Mouse (Mus musculus) forebrain, embryonic 12.5 days (tissue): Measurements from ENCODE around the gene Katna1. TPM values are rescaled to one million over a fixed set of nuclear protein-coding genes. Genes with fewer than 3 reads are reported as not detected.
"Not testable (repeated sequence)": the region's sequence is repeated elsewhere in the genome, so short reads cannot be mapped to it uniquely, and the experiment has no call there.

Source experiments
- ATAC-seq: fragments of 200-750 bp; cut with Nextera tagmentation; 2 replicates; pipeline ENCODE4 v1.8.0; 2017; ENCODE audit warnings: moderate TSS enrichment; ENCODE audit not compliant: low FRiP score
- H3K27ac ChIP-seq: fragments of 300-500 bp; sonication (generic); 2 replicates; pipeline ENCODE4 v1.5.1; 2016; ENCODE audit warnings: mild to moderate bottlenecking
- H3K27me3 ChIP-seq: fragments of 300-500 bp; sonication (generic); 2 replicates; pipeline ENCODE4 v1.6.1; 2016; ENCODE audit warnings: mild to moderate bottlenecking
- H3K36me3 ChIP-seq: fragments of 300-500 bp; sonication (generic); replicated peaks from 2 replicates; pipeline ENCODE4 v1.6.1; 2016; ENCODE audit warnings: mild to moderate bottlenecking
- H3K4me1 ChIP-seq: fragments of 300-500 bp; sonication (generic); 2 replicates; pipeline ENCODE4 v1.6.1; 2016
- H3K4me2 ChIP-seq: fragments of 300-500 bp; sonication (generic); 2 replicates; pipeline ENCODE4 v1.6.1; 2016; ENCODE audit warnings: mild to moderate bottlenecking, moderate library complexity
- H3K4me3 ChIP-seq: fragments of 300-500 bp; sonication (generic); replicated peaks from 2 replicates; pipeline ENCODE4 v1.5.1; 2016; ENCODE audit warnings: mild to moderate bottlenecking
- H3K9ac ChIP-seq: fragments of 300-500 bp; sonication (generic); 2 replicates; pipeline ENCODE4 v1.6.1; 2016; ENCODE audit warnings: mild to moderate bottlenecking
- H3K9me3 ChIP-seq: fragments of 300-500 bp; sonication (generic); 2 replicates; pipeline ENCODE4 v1.6.1; 2016
- WGBS: fragments of 180-500 bp; shearing (Covaris S2); methylation state at CpG from one replicate; pipeline ENCODE4 v1.1.7; 2016; 5-methylcytosine and 5-hydroxymethylcytosine counted together
- polyA plus RNA-seq: library from polyadenylated mRNA; unstranded; fragments of >200 nt; fragmentation: Nextera tagmentation; extraction: Ambion mirVana; gene quantifications from 2 replicates; pipeline ENCODE4 v1.2.1, GENCODE M21; 2016

Katna1 gene
- polyA plus RNA-seq, 1 experiment from 2014 or later, result 59.1 TPM

DNA sequence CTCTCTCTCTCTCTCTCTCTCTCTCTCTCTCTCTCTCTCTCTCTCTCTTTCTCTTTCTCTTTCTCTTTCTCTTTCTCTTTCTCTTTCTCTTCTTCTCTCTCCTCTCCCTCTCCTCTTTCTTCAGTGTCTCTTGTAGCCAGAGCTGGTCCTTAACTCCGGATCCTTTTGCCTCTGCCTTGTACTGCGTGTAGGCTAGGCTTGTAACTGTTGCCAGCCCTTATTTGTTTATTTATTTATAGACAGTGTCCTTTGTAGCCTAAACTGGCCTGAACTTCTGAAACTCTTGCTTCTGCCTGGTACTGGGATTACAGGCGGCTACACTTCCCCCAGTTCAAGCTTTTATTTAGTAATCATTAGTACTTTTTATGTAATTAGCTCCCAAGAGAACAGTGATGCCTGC is 1.2 kb downstream of the Katna1 start:
- ATAC-seq, result no peak

DNA sequence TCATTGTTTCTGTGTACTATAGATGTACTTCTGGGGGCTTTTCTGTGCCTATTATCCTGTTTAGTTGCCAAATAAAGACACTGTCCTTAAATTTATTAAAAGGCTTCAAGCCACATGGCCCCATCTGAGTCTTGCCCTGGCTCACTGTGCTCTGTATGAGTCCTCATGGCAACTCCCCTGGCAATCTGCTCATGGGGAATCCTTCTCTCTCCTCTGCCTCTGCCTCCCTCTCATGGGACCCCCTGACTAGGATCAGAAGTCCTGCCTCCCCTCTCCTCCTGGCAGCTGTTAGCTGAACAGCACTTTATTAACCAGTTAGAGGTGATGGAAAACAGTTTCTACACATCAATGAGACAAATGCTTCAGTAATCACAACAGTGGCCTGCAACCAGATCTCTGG is 5.8 kb downstream of the Katna1 start:
- Histone ChIP-seq H3K9me3 (no peaks in the 10 kb centered on the region), H3K4me3 (no peak overlapping the region), H3K36me3 (no peaks in the 10 kb centered on the region), H3K27me3 (no peaks in the 10 kb centered on the region), H3K9ac (no peak overlapping the region), H3K27ac (no peak overlapping the region), H3K4me2 (no peak overlapping the region), H3K4me1 (peaks cover 19% of the 10 kb centered on the region)
- no peak for ATAC-seq

More for the DNA sequence above, 1.2 kb downstream of the Katna1 start:
- Histone ChIP-seq H3K9me3 (no peaks in the 10 kb centered on the region), H3K4me2 (peak overlapping the region; percentile 82), H3K4me3 (peak overlapping the region; percentile 65), H3K4me1 (peaks cover 23% of the 10 kb centered on the region), H3K27ac (no peak overlapping the region), H3K9ac (peak overlapping the region; percentile 70; the same call in 1 of the 2 replicates), H3K36me3 (no peaks in the 10 kb centered on the region), H3K27me3 (no peaks in the 10 kb centered on the region)
- WGBS, result 20% methylated on average over 3 of the region's 3 CpGs

DNA sequence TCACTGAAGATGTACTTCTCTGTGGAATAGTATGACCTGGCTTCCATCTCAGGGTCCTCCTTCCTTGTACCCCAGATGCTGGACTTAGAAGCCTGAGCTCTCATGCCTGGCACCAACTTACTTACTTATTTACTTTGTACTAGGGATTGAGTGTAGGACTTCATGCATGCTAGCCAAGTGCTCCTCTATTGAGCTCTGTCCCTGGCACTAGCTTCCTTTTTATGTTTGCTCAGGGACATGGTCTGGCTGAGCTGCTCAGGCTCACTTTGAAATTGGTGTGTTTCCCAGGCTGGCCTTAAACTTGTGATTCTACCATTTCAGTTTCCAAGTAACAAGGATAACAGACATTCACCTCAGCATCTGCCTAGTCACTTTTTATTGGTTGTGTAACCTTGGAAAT is 11.3 kb downstream of the Katna1 start:
- no peaks in the 10 kb centered on the region for H3K9me3 ChIP-seq
- H3K36me3 ChIP-seq, result peaks cover 10% of the 10 kb centered on the region; the same call in 1 of the 2 replicates
- H3K27me3 ChIP-seq, result no peaks in the 10 kb centered on the region
- H3K27ac ChIP-seq, result no peak overlapping the region
- no peak overlapping the region for H3K4me3 ChIP-seq
- H3K9ac ChIP-seq, result no peak overlapping the region
- ATAC-seq, result no peak
- H3K4me2 ChIP-seq, result no peak overlapping the region
- H3K4me1 ChIP-seq, result no peaks in the 10 kb centered on the region

DNA sequence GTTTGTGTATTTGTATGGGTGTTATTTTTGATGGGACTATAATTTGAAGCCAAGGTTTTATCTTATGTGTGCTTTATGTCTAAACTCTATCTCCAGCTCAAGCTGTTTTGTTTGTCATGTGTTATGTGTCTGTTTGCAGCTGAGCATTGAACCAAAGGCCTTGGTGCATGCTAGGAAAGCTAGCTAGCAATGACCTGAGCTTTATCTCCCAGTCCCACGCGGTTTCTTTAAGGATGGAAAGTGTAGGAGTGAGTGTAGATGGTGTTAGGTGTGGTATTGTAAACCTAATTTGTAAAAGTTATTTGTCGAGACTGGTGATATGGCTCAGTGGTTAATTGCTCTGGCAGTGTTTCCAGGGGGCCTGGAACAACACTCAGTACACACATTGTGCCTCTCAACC is 12.1 kb downstream of the Katna1 start:
- Histone ChIP-seq H3K27ac (no peak overlapping the region), H3K4me2 (no peak overlapping the region), H3K9me3 (no peaks in the 10 kb centered on the region), H3K4me1 (no peaks in the 10 kb centered on the region), H3K4me3 (no peak overlapping the region), H3K9ac (no peak overlapping the region), H3K36me3 (peaks cover 14% of the 10 kb centered on the region; the same call in 1 of the 2 replicates), H3K27me3 (no peaks in the 10 kb centered on the region)
- 77% methylated on average over 3 of the region's 3 CpGs for WGBS
- no peak for ATAC-seq

DNA sequence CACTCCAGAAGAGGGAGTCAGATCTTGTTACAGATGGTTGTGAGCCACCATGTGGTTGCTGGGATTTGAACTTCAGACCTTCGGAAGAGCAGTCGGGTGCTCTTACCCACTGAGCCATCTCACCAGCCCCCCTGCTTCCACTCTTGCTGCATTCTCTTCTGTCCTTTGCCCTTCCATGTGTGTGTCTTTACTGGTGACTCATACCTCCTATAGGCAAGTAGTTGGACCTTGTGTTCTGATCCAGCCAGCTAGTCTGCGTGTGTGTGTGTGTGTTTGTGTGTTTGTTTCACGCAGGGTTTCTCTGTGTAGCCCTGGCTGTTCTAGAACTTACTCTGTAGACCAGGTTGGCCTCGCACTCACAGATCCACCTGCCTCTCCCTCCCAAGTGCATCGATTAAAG is 19.7 kb downstream of the Katna1 start:
- H3K4me1 ChIP-seq, H3K4me2 ChIP-seq, H3K27ac ChIP-seq, H3K9ac ChIP-seq, ATAC-seq, H3K9me3 ChIP-seq, H3K27me3 ChIP-seq, H3K4me3 ChIP-seq: not testable (repeated sequence)
- peaks cover 63% of the 10 kb centered on the region for H3K36me3 ChIP-seq
- WGBS, result 96% methylated on average over 6 of the region's 6 CpGs

DNA sequence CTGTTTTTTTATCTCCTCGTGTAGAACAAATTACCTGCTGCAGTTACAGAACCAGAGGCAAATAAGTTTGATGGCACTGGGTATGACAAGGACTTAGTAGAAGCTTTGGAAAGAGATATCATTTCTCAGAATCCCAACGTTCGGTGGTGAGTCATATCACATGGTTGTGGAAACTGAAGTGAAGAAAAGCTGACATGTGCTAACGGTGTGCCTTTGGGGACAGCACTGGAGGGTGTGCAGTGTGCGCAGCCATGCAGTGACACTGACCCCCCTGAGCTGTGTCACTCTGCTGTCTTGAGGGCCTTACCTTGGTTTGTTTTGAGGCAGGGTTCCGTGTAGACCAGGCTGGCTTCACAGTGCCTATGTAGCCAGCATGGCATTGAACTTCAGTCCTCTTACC is 23.0 kb downstream of the Katna1 start:
- H3K27ac ChIP-seq, result no peak overlapping the region
- H3K9ac ChIP-seq, result no peak overlapping the region
- peaks cover 61% of the 10 kb centered on the region for H3K36me3 ChIP-seq
- no peaks in the 10 kb centered on the region for H3K9me3 ChIP-seq
- H3K4me2 ChIP-seq, result no peak overlapping the region
- no peaks in the 10 kb centered on the region for H3K27me3 ChIP-seq
- H3K4me3 ChIP-seq, result no peak overlapping the region
- WGBS, result 93% methylated on average over 6 of the region's 6 CpGs
- H3K4me1 ChIP-seq, result no peaks in the 10 kb centered on the region
- no peak for ATAC-seq

DNA sequence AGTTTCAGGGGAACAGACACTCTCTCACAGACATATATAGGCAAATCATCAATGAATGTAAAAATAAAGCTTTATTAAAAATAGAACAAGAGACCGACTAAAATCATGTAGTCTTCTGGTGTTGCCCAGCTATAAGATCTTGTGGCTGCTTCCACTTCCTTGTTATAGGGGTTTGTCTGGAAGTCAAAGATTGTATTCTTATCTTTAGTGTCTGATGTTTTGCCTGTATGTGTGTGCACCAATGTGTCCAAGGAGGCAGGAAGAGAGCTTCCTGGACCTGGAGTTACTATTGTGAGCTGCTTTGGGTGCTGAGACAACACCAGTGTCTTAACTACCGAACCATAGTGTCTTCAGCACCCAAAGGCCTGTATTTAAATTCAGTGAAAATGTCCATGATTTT is 31.7 kb downstream of the Katna1 start:
- H3K9ac ChIP-seq, result no peak overlapping the region
- H3K4me3 ChIP-seq, result no peak overlapping the region
- no peaks in the 10 kb centered on the region for H3K27me3 ChIP-seq
- H3K4me2 ChIP-seq, result no peak overlapping the region
- H3K9me3 ChIP-seq, result no peaks in the 10 kb centered on the region
- H3K36me3 ChIP-seq, result peaks cover 78% of the 10 kb centered on the region
- no peak overlapping the region for H3K27ac ChIP-seq
- no peaks in the 10 kb centered on the region for H3K4me1 ChIP-seq
- WGBS, result 95% methylated on average over 2 of the region's 2 CpGs
- no peak for ATAC-seq

DNA sequence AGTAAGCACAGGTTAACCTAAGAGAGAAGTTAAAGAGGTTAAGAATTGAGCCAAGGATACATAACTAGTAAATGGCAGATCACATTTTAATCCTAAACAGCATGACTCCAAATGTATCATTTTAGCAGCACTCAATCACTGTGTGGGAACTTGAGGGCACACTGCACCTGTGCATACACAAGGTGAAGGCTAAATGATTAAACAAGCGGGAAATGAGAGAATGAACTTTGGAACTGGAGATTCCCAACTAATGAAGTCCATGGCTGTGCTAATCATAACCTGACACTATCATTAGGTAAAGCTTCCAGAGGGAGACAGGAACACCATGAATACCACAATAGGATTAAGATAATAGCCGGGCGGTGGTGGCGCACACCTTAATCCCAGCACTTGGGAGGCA is 46.5 kb downstream of the Katna1 start:
- H3K36me3 ChIP-seq, result peaks cover 81% of the 10 kb centered on the region
- no peaks in the 10 kb centered on the region for H3K9me3 ChIP-seq
- no peaks in the 10 kb centered on the region for H3K27me3 ChIP-seq
- 89% methylated on average over 4 of the region's 4 CpGs for WGBS
- H3K4me2 ChIP-seq, result no peak overlapping the region
- no peak overlapping the region for H3K4me3 ChIP-seq
- H3K4me1 ChIP-seq, result peaks cover 2% of the 10 kb centered on the region; the same call in 1 of the 2 replicates
- H3K9ac ChIP-seq, result no peak overlapping the region
- H3K27ac ChIP-seq, result no peak overlapping the region
- no peak for ATAC-seq

DNA sequence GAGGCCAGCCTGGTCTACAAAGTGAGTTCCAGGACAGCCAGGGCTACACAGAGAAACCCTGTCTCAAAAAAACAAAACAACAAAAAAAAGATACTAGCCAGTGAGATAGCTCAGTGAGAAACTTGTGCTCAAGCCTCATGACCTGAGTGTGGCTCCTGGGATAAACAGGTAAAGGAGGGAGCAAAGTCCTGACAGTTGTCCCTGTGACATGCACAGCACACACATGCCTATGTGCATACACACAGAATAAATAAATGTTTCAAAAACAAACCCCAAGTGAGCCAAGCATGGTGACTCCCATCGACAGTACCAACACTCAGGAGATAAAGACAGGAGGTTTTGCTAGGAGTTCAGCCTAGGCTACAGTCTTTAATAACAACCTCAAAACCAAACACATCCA is 47.0 kb downstream of the Katna1 start:
- Histone ChIP-seq H3K27me3 (no peaks in the 10 kb centered on the region), H3K9ac (no peak overlapping the region), H3K27ac (no peak overlapping the region), H3K4me1 (peaks cover 2% of the 10 kb centered on the region; the same call in 1 of the 2 replicates), H3K4me2 (no peak overlapping the region), H3K9me3 (no peaks in the 10 kb centered on the region), H3K4me3 (no peak overlapping the region), H3K36me3 (peaks cover 80% of the 10 kb centered on the region)
- no peak for ATAC-seq
- WGBS, result 89% methylated on average over 1 of the region's 1 CpGs

DNA sequence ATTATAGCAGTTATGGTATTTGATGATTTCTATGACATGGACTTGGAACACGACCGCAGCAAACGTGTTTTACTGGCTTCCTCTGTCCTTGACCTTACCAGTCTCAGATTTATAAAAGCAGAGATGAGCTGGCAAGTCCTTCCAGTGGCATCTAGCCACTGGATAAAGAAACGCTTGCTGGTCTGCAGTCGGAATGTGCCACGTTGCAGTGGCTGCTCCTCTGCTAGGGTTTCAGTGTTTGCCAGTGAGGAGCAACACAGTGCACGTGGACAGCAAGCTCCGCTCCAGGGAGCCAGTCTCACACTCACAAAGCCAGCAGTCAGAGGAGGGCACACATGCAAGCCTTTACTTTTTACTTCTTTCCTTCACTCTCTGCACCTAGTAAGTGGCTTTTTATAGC is 49.6 kb downstream of the Katna1 start:
- H3K4me1 ChIP-seq, result peaks cover 9% of the 10 kb centered on the region
- peaks cover 63% of the 10 kb centered on the region for H3K36me3 ChIP-seq
- H3K27me3 ChIP-seq, result no peaks in the 10 kb centered on the region
- H3K9ac ChIP-seq, result no peak overlapping the region
- H3K4me2 ChIP-seq, result no peak overlapping the region
- no peak overlapping the region for H3K4me3 ChIP-seq
- no peak overlapping the region for H3K27ac ChIP-seq
- ATAC-seq, result no peak
- H3K9me3 ChIP-seq, result no peaks in the 10 kb centered on the region
- WGBS, result 96% methylated on average over 8 of the region's 8 CpGs

DNA sequence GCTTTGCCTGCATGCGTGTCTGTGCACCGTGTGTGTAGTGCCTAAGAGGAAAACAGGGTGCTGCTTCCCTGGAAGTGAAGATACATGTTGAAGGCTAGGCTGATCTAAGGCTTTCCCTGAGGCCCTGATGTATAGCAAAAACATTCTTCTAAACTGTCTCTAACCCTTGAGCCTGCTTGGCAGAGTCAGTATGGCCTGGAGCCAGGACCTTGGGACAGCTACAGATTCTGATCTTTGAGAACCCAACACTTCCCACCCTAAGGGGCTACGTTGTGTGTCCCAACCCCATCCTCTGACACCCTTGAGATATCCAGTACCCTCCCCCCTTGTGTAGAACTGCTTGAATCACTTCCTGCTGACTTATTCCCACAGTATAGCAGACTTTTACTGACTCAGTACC is 52.6 kb downstream of the Katna1 start:
- WGBS, result 99% methylated on average over 3 of the region's 3 CpGs
- peaks cover 35% of the 10 kb centered on the region for H3K36me3 ChIP-seq

DNA sequence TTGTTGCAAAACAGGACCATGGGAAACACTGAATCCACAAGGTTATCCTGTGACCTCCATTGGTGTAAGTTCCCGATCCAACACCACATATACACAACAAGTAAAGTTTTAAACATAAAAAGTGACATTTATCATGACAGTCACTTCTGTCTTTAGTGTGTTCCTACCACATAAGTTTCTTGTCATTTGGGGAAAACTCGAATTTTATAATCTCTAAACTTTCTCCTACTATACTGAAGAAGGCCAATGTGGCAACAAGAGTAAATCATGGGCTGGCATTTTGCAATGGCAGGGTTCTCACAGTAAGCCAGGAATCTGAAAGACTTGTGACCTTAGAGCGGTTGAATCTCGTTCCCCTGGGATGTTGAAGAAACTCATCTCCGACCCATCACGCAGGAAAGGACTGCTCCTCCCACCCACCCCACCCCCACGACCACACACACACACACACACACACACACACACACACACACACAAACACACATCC is 54.0 kb downstream of the Katna1 start:
- Histone ChIP-seq H3K4me1 (peaks cover 9% of the 10 kb centered on the region), H3K27me3 (no peaks in the 10 kb centered on the region), H3K9me3 (no peaks in the 10 kb centered on the region), H3K4me3 (peak overlapping the region; percentile 92), H3K9ac (peak overlapping the region; percentile 89), H3K27ac (no peak overlapping the region), H3K4me2 (peak overlapping the region; percentile 73), H3K36me3 (peaks cover 24% of the 10 kb centered on the region; the same call in 1 of the 2 replicates)
- ATAC-seq, result no peak
- 28% methylated on average over 6 of the region's 7 CpGs for WGBS

More for the DNA sequence above, 52.6 kb downstream of the Katna1 start:
- Histone ChIP-seq H3K4me1 (peaks cover 9% of the 10 kb centered on the region), H3K4me3 (no peak overlapping the region), H3K4me2 (no peak overlapping the region), H3K27ac (no peak overlapping the region), H3K27me3 (no peaks in the 10 kb centered on the region), H3K9ac (no peak overlapping the region), H3K9me3 (no peaks in the 10 kb centered on the region)
- ATAC-seq, result no peak

DNA sequence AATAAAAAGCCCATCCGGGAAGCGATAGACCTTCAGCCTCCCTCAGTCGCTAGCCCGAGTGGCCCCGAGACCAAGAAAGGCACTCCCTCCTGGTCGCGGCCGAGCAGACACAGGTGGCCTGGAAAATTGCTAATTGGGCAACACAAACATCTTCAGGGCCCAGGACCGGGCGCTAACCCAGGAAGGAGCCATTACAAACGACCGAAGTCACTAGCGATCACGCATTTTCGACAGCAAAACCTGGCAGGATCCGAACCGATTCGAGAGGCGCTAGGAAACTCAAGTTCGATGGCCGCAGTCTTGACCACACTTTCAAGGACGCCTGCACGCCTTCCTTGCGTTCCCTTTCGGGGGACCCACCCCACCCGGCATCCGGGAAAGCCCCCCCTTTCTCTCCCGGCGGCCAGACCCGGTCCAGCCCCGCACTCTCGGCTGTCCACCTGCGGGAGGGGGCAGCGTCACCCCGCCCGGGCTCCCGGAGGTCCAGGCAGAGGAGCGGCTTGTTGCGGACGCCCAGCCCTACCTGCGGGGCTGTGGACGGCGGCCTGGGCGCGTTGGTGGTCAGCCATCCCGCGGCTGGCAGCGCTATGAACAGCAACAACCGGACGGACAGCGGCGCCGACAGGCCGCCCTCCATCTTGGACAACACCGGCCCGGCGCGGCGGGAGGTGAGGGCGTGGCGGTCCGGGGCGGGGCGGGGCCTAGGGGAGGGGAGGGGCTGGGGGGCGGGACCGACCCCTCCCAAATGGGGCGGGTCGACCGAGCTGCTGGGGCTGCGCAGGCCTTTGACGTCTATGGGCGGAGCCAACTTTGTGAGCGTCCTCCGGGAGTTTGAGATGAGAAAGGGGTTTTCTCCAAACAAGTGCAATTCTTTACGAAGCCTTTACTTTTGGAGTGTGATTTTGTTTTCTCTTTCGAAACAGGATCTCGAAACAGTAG is 54.7 kb downstream of the Katna1 start:
- under 1% methylated on average over 56 of the region's 77 CpGs for WGBS
- peaks cover 9% of the 10 kb centered on the region for H3K4me1 ChIP-seq
- peak overlapping the region; percentile 92 for H3K4me3 ChIP-seq
- ATAC-seq, result peak; percentile 94
- H3K4me2 ChIP-seq, result peak overlapping the region; percentile 73
- H3K27me3 ChIP-seq, result no peaks in the 10 kb centered on the region
- peak overlapping the region; percentile 68 for H3K27ac ChIP-seq
- H3K9ac ChIP-seq, result peak overlapping the region; percentile 89
- H3K9me3 ChIP-seq, result no peaks in the 10 kb centered on the region
- H3K36me3 ChIP-seq, result peaks cover 21% of the 10 kb centered on the region; the same call in 1 of the 2 replicates
